Mouse (Mus musculus) central nervous system, embryonic 18 days (tissue): ENCODE results near the gene Zfp568. TPM values are rescaled to one million over a fixed set of nuclear protein-coding genes. Genes with fewer than 3 reads are reported as not detected.

Experiments
- polyA plus RNA-seq: library from polyadenylated mRNA; depleted of rRNA; stranded (reverse); fragments of >200 nt; gene quantifications from 2 replicates; pipeline ENCODE4 v1.2.3, GENCODE M21; 2012; rRNA removed

Zfp568 gene
- polyA plus RNA-seq = 4.2 and 5.2 TPM in 2 replicates

DNA sequence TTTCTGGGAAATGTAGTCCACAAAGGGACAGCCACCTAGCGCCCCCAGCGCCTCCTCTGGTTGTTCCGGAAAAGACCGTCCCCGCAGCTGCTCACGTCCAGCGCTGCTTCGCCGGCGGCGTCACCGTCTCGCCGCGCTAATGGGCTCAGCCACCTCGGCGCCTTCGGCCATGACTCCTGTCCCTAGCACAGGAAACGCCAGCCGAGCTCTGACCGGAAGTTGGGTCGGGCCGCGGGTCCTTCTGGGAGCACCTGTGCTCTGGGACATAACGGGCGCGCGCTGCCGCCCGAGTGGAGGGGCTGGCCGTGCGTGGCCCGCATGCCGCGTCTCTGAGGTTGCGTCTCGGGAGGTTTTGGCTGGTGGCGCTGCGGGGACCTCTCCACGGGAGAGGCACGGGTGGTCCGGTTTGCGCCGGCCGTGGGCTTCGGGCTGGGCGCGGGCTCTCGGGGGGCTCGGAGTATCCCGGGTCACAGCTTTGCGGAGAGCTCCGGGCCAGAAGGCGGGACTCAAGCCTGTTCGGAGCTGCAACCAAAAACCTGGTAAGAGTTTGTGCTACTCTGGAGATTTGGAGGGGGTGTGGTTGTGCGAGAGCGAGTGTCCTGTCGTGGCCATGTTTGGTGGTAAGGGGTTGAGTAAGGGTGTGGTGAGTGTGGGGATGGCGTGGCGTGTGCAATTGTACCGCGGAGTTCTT, at the start of gene Zfp568:
Gene Zfp568 (plus strand): TSS at position 266 of the 691 bp plus-strand sequence.

DNA sequence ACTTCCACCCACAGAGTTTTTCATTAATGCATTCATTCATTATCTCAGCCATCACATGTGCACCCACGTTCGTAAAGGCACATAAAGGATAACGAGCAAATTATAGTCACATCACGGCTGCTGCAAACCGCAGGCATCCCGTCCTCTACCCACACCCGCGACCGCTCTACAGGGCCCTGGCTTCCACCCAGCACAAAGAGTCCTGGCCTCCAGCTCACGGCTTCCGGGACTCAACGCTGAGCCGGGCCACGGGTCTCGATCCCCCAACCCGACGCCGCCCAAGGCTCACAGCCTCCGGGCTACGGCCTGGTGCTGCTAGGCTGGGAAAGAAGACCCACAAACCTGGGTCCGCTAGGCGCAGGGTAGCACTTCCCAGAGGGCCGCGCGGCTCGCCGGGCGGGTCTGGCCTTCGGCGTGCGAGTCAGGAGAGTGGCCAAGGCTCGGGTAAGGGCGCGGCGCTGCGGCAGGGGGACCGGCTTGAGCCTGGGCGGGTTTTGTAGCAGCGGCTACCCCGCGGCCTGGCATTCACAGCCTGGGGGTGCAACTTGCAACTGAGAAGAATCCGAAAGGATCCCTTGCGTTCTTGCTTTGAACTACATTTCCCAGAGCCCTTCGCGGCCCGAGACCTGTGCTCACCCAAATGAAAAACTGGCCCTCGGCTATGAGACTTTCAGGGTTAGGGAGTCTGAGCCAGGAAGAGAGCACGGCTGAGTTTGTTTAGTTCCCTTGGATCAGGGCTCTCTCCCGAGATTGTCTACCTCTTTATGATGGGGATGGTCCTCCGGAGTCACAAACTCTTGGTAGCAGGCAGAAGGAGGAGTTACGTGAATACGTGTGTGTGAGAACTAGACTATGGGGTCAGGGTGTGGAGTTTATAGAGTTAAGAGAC, 30.0 kb upstream of the Zfp568 start, which contains the start of gene Zfp74:
Gene Zfp74 (minus strand): TSS at position 577 of the 889 bp plus-strand sequence.

DNA sequence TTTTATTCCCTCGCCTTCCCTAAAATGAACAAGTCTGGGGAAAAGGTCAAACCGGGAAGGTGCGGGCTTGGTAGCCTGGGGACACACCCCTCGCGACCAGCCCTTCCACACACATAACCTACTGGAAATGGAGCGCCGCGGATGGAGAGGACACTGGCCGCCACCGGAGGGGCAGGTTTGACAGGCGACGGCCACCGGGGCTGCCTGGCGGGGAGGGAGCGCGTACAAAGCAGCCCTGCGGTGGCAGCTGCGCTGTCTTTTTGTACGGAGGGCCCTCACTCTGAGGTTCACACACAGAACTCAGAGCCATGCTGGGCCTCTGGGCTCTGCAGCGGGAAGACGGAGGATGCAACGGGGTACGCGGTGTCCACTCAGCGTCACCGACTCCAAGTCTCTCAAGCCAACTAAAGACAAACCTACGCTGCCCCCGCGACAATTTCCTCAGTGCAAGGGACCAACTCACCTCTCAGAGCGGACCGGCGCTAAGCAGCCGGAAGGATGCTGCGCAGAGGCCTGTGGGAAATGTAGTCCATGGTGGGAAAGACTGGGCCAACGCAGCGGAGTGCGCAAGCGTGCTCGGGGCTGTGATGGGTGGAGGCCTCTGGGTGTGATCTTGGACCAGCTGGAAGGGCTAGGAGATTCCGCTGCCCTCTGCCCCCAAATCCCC, 67.3 kb downstream of the Zfp568 start, which contains the start of gene Zfp14:
Gene Zfp14 (minus strand): TSS at position 499 of the 667 bp plus-strand sequence.

DNA sequence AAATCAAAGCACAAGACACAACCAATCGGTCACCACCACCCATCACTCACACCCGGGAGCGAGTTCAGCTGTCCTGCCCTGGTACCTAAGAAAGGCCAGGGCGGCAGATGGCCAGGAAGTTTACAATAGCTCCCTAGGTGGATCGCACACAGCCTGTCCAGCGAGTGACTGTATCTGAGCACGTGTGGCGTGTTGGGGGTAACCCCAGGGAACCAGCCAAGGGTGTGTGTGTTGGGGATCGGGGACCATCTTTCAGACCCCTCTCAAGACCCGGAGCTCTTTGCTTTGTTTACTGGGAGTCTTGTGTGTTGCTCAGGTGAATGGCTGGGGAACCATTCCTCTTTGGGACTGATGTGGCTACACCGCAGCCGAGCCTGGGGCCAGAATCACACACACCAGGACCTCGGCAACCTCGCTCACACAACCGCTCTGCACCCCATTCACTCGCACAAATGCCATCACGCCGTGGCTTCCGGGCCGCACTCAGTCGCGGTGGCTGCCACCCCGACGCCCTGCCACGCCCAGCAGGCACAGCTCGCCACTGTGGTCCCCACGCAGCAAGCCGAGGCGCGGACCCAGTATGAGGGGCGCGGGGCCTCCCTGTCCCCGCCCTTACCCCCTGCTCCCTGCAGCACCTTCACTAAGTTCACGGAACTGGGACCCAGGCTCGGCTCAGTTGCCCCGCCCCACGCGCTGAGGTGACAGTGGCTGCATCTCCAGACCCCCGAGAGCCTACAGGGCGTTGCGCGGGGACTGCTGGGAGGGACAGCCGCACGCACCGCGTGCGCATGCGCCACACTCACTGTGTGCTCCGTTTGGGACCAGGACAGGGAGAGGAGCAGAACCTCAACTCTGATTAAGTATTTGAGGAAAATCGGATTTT, 88.6 kb downstream of the Zfp568 start, which contains the start of gene Zfp82:
Gene Zfp82 (minus strand): TSS at position 755 of the 883 bp plus-strand sequence.

Other genes with a start within 250 kb of the Zfp568 start
- gene Zfp84, start 215.4 kb upstream of the Zfp568 start, polyA plus RNA-seq = 14.8 TPM in 2 replicates
- 11.8 and 12.2 TPM in 2 replicates for gene Zfp30, start 200.0 kb upstream of the Zfp568 start, polyA plus RNA-seq
- 14.6 and 14.8 TPM in 2 replicates for gene Zfp790, start 167.8 kb upstream of the Zfp568 start, polyA plus RNA-seq
- gene Zfp940, start 130.3 kb upstream of the Zfp568 start, polyA plus RNA-seq = 12.2 and 14.4 TPM in 2 replicates
- 19.3 and 20.7 TPM in 2 replicates for gene Zfp420, start 124.0 kb upstream of the Zfp568 start, polyA plus RNA-seq
- gene Zfp27, start 77.4 kb upstream of the Zfp568 start, polyA plus RNA-seq = 12.5 and 12.9 TPM in 2 replicates
- 14.5 and 15.1 TPM in 2 replicates for gene Zfp383, start 75.7 kb upstream of the Zfp568 start, polyA plus RNA-seq
- 16.3 and 18.0 TPM in 2 replicates for gene Zfp74, start 29.9 kb upstream of the Zfp568 start, polyA plus RNA-seq
- gene Zfp14, start 67.4 kb downstream of the Zfp568 start, polyA plus RNA-seq = 13.6 and 14.4 TPM in 2 replicates
- gene Zfp82, start 88.9 kb downstream of the Zfp568 start, polyA plus RNA-seq = 5.2 and 5.8 TPM in 2 replicates
- gene Gm26920, start 106.5 kb downstream of the Zfp568 start, polyA plus RNA-seq = 0.21 and 0.54 TPM in 2 replicates
- 11.0 and 11.6 TPM in 2 replicates for gene Zfp566, start 106.6 kb downstream of the Zfp568 start, polyA plus RNA-seq
- 41.1 and 42.5 TPM in 2 replicates for gene Zfp260, start 110.8 kb downstream of the Zfp568 start, polyA plus RNA-seq
- 11.5 and 11.7 TPM in 2 replicates for gene Zfp382, start 138.0 kb downstream of the Zfp568 start, polyA plus RNA-seq
- 66.7 and 71.2 TPM in 2 replicates for gene Zfp146, start 185.8 kb downstream of the Zfp568 start, polyA plus RNA-seq
- 2.9 and 6.4 TPM in 2 replicates for gene Cox7a1, start 200.2 kb downstream of the Zfp568 start, polyA plus RNA-seq
- 238 and 244 TPM in 2 replicates for gene Capns1, start 214.9 kb downstream of the Zfp568 start, polyA plus RNA-seq
- gene Polr2i, start 248.0 kb downstream of the Zfp568 start, polyA plus RNA-seq = 286 TPM in 2 replicates
- 204 and 220 TPM in 2 replicates for gene Tbcb, start 248.3 kb downstream of the Zfp568 start, polyA plus RNA-seq